Mouse (Mus musculus) G1E-ER4 (cell line): Measurements from ENCODE around the gene Tlk1. TPM values are rescaled to one million over a fixed set of nuclear protein-coding genes. Genes with fewer than 3 reads are reported as not detected.

Source experiments
- GATA1 ChIP-seq: IDR thresholded peaks from one replicate; pipeline ENCODE4 v1.8.0; 2012; ENCODE audit warnings: low read length, inconsistent platforms
- polyA plus RNA-seq: library from polyadenylated mRNA; stranded (reverse); fragments of >175 nt; gene quantifications from 2 replicates; pipeline ENCODE4 v1.2.3, GENCODE M21; 2012

Gene Tlk1
- polyA plus RNA-seq, 1 experiment = 43.9 TPM

GRCm38 (mm10) chr2:70751655-70752054, 73.9 kb downstream of the Tlk1 start:
- no peak for TF ChIP-seq GATA1

GRCm38 (mm10) chr2:70742588-70742987, 82.9 kb downstream of the Tlk1 start:
- TF ChIP-seq GATA1 = no peak

DNA sequence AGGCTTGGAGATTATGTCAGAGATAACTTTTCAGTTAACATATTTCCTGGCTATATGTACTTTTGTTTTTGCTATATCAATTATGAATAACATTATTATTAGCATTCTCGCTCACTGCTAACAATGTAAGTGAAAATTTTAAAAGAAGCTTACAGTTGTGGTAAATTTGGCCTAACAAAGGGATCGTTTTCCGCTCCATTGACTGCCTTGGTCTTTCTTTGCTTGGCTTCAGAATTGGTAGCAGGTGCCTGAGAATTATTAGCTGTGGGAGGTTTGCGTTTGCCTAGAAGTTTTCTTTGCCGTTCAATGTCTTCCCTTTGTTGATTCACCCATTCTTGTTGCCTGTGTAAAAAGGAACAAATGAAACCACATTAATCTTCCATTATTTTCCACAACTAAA, 83.6 kb downstream of the Tlk1 start:
- TF ChIP-seq GATA1 = no peak

GRCm38 (mm10) chr2:70736008-70736407, 89.5 kb downstream of the Tlk1 start:
- no peak for TF ChIP-seq GATA1

DNA sequence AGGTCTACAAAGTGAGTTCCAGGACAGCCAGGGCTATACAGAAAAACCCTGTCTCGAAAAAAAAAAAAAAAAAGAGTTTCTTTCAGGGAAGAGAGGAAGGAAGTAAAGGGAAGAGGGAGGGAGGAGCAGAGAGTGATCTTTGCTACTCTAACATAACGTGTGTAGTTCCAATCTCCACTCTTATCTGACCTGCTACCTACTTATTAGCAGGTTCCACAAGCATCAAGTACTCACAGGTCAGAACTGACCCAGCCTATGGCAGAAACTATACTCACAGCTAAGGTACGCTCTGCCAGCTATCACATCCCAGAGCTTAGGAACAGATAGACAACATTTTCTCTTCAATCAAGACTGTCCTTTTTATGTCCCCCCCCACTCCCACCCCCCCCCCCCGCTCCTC, 90.0 kb downstream of the Tlk1 start:
- TF ChIP-seq GATA1 = no peak

GRCm38 (mm10) chr2:70727089-70727488, 98.4 kb downstream of the Tlk1 start:
- no peak for TF ChIP-seq GATA1

GRCm38 (mm10) chr2:70723610-70724243, 101.8 kb downstream of the Tlk1 start:
- TF ChIP-seq GATA1 = no peak

- TF ChIP-seq GATA1 = no peak
Observed at GRCm38 (mm10) chr2:70710878-70711277, 114.7 kb downstream of the Tlk1 start.

DNA sequence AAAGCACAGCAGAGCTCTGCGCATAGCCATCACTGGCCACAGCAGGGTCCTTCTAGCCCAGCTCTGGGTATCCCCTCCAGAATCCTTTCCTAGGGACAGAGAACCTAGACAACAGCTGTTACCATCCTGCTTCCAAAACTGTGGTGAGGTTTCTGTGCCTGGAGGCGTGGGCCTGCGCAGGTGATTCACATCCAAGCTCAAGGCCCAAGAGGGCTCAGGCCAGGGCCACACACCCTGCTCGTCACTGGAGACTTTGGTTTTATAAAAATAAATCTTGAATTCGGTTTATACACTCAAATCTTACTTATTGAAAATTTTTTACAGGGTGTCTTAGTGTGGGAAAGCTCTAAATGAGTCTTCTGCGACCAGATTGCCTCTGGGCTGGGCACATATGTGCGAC, 115.3 kb downstream of the Tlk1 start:
- TF ChIP-seq GATA1 = no peak

GRCm38 (mm10) chr2:70708986-70709730, 116.4 kb downstream of the Tlk1 start:
- no peak for TF ChIP-seq GATA1

GRCm38 (mm10) chr2:70702403-70702802, 123.1 kb downstream of the Tlk1 start:
- TF ChIP-seq GATA1 = no peak

- TF ChIP-seq GATA1 = no peak
Observed at GRCm38 (mm10) chr2:70701571-70701970, 124.0 kb downstream of the Tlk1 start.

DNA sequence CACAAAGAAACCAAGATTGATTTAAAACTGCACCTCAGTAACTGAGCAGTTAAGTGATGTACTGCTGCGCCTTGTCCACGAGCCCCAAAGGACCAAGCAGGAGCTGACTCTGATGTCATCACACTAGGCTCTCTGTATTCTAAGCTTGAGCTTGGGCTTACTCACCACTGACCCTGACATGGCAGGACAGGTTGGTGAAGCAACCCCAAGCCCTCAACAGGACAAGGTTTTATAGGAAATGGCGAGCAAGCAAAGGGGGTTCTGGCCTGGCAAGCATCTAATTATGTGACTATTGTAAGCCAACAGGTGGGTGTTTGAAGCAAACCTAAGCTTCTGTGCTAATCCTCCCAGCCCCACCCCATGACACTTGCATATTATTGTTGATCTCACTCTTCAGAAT, 124.7 kb downstream of the Tlk1 start:
- TF ChIP-seq GATA1 = no peak

GRCm38 (mm10) chr2:70695712-70696111, 129.8 kb downstream of the Tlk1 start:
- no peak for TF ChIP-seq GATA1

DNA sequence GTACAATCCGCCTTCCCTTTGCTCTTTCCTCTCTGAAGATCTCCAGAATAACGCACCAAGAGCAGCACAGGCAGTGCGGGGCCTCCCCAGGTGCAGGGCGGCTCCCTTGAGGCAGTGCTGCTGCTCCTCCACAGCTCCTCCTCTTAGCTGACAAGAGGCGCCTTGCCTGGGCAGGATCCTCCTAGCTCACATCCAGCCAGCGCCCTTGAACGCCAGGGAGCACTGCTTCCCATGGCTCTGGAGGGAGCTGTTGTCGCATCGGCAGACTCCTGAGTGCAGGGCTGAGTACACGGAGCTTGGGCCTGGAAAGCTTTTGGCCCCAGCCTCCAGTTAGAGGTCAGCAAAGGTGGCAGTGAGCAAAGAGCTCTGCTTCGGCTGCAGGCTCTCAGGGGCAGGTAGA, 135.3 kb downstream of the Tlk1 start:
- TF ChIP-seq GATA1 = no peak

DNA sequence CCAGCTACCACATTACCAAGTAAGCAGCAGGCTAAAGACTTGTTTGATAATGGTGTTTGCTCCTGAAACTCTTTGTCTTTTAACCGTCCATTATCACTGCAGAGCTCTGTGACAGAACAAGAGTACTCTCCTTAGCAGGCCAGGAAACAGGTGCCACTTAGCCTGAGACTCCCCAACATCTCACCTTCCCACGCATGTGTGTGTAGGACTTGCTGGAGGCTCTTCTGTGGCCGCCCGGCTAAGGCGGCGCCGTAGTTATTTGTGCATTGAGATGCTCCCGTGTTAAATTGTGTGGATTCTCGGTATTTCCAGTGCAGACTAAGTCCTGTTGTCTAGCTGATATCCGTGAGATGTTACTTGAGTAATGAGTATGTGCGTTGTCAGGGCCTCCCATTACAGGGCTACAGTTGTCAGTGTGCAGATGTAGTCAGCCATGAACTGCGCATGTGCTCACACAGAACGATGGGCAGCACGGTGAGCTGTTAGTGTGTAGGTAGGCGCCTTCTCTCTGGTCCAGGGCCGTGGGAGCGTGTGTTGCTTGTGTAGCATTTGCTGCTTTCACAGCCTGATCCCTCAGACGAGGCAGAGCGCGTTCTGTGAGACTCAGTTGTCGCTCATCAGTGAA, 137.0 kb downstream of the Tlk1 start:
- TF ChIP-seq GATA1 = no peak

DNA sequence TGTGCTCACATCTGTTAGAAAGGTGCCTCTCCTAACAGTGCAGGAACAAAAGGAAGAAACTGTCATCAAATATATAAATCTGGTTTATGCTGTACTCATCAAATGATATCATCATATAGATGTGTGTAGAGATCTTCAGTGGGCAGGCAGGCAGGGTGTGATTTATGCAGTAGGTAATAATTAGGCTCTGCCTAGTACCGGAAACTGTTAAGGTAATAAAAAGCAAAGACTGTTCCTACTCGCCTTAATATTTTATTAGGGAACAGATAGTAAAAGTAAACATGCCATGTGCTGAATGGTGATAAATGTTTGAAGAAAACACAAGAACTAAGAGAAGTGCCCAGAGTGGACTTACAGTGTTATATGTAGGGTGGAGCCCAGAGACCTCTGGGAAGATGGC, 143.2 kb downstream of the Tlk1 start:
- TF ChIP-seq GATA1 = no peak
